Mouse (Mus musculus) heart, postnatal 10 days (tissue): ENCODE measurements at regions not wholly inside any gene's neighbourhood (a gene's known extent, or its start where the extent isn't known, plus 50 kb on each side); places are given as distances from the start of the nearest gene placed in this dataset.
"Not testable (repeated sequence)": the region's sequence is repeated elsewhere in the genome, so short reads cannot be mapped to it uniquely, and the experiment has no call there.

ENCODE experiments used
- DNase-seq, 2 experiments: peaks; one replicate each; pipeline ENCODE4 v3.0.0; 2021
- intact Hi-C: fragments of 180-260 bp; cut with DNase I; formaldehyde crosslinking; loops from one replicate; pipeline ENCODE4 v1.15.1; 2025

GRCm38 (mm10) chr2:116526203-116526602 is 352.3 kb upstream of the Tmco5 start:
- DNase-seq, intact Hi-C loops: not testable (repeated sequence)

GRCm38 (mm10) chr2:116536453-116536852 is 342.0 kb upstream of the Tmco5 start:
- DNase-seq = no peak
- intact Hi-C loops = no loop called here

GRCm38 (mm10) chr2:116559350-116559749 is 319.1 kb upstream of the Tmco5 start:
- DNase-seq = no peak
- intact Hi-C loops = no loop called here

GRCm38 (mm10) chr2:116583989-116584388 is 294.5 kb upstream of the Tmco5 start:
- intact Hi-C loops = no loop called here
- no peak for DNase-seq

DNA sequence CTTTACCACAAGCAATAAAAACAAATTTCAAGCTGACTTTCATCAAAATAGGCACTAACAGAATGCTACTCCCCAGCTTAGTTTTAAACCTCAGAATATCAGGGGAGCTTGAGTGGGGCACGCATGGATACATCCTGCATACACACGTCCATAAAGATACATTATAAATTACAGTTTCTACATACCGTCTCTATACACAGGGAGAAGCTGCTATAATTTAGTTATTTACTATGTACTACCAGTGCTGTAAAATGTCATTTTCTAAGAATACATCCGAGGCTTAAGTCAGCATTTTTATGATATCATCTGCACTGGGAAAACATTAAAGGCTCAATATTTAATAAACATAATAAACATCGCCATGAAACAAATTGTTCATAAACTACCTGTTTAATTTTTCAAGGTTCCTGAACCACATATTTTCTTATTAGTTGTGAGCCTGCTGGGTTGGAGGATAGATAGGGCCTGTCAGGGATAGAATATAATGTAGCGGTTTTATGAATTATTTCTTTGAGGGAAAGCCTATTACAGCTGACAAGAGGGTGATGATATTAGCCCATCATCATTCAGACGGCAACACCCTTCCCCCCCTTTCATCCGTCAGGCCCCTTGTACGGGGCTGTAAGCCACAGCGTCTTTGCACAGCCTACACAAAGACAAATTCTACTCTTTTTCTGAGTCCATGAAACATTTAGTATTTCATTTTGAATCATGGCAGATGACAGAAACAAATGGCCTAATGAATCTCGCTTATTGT is 292.1 kb upstream of the Tmco5 start:
- intact Hi-C loops = no loop called here
- no peak for DNase-seq

- intact Hi-C loops = no loop called here
Observed at GRCm38 (mm10) chr2:116605869-116606268, 272.6 kb upstream of the Tmco5 start.

DNA sequence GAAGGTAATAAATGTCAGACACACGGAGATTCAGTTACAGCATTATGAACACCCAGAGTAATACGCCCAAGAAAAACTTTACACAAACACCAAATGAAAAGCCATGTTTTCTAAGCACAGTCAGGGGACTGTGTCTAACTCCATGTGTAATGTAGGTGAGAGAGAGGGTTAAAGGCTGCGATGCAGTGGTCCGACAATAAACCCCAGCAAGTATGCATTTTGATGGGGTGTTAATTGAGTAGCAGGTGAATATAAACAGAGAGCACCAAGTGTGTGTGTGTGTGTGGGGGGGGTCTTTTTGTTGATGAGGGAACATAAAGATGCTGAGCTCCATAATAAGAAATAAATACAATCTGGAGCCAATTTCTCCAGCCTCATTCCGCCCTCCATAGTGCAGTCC is 238.6 kb upstream of the Tmco5 start:
- intact Hi-C loops = no loop called here
- DNase-seq = no peak

More at GRCm38 (mm10) chr2:116605869-116606268, 272.6 kb upstream of the Tmco5 start:
- DNase-seq = no peak

GRCm38 (mm10) chr2:116652106-116652505 is 226.4 kb upstream of the Tmco5 start:
- peak in 1 of 2 experiments; percentile 5 for DNase-seq
- intact Hi-C loops = no loop called here

DNA sequence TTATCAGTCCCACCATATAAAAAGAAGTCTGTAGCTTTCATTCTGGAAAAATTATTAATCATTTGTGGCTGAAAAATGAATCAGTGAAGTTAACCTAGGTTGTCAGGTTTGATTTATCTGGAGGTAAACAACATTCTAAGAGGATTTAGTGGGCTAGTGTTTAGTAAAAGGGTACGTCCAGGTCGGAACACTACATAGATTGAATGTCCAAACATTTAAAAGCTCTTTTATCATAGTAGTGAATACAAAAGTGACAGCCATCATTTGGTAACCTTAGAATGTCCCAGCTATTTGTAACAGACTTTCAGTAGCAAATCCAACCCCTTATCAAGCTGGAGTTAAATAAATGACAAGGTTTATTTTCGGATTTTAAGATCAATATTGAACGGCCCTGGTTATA is 192.7 kb upstream of the Tmco5 start:
- no peak for DNase-seq

DNA sequence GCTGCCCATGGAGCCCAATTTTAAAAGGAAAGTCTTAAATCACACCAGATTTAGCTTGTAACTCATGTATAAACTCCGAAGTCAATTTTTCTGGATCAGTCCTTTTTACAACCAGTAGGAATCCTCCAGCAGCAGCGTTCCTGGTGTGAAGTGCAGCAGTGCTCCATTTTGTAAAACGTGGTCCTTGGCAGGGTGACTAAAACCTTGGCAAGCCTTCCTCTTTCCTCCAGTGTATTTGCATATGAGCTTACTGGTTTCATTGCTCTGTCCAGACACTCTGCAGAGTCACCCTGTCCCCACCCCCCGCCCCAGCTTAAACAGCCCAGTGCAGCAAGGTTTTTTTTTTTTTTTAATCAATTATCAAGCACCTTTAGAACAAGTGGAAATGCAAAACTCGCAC is 180.9 kb upstream of the Tmco5 start:
- intact Hi-C loops = no loop called here
- DNase-seq = no peak

More for the DNA sequence above, 192.7 kb upstream of the Tmco5 start:
- intact Hi-C loops = no loop called here

DNA sequence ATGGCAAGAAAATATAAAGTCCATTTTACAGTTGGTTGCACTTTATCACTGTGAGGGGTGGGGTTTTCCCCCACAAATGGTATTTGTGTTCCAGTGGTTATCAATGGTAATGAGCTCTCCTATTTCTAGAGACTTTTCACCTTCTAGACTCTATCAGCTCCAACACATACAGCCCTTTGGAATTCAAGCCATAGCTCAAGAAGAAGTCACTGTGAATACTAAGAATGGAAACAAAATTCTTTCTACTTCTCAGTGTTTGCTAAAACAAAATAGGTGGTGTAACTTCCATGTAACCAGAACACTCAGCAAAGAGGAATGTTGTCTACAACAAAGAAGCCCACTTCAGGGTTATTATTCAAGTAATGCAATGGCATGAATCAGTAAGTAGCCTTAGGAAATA is 173.8 kb upstream of the Tmco5 start:
- no peak for DNase-seq
- intact Hi-C loops = no loop called here

DNA sequence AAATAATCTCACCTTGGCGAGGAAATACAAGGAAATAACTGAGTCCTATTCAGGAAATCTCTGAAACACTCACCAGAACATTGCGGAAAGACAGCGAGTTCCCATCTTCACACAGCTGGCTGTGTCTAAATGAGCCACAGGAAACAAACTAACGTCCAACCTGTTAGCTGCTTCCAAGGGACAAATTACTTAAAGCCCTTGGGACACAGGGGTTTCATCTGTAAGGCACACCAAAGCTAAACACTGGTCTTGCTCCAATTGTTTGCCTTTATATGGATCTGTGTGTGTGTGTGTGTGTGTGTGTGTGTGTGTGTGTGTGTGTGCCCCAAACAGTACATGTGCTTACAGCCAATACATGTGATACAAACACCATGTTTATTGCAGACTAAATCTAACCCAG is 168.9 kb upstream of the Tmco5 start:
- DNase-seq = no peak
- intact Hi-C loops = no loop called here

DNA sequence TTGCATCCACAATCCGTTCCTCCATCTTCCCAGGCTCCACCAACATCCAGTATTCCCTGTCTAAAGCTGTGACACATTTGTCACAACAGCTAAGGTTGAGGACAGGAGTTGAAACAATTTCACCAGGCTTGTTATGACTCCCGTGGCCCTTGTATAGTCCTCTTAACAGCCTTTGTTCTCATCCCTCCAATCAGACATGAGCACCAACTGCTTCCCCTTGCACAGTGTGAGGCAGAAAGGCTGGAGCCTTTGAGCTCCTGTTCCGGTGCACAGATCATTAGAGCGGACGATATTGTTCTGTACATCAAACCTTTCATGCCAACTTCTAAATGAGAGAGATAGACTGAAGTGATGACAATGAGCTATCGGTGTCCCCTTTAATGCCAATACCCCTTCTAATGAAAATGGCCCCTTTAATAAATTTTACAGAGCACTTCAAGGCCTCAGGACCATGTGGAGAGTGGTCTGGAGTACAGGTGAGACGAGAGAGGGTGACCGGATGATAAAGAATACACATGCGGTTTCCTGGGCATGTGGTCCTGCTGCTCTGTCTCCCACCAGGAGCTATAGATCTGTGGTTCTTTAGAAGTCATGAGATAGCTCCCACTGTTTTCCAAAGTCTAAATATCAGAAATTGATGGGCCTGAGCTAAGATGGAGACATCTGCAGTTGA is 161.8 kb upstream of the Tmco5 start:
- intact Hi-C loops = no loop called here
- DNase-seq = no peak

GRCm38 (mm10) chr2:116718637-116719036 is 159.9 kb upstream of the Tmco5 start:
- intact Hi-C loops = no loop called here

DNA sequence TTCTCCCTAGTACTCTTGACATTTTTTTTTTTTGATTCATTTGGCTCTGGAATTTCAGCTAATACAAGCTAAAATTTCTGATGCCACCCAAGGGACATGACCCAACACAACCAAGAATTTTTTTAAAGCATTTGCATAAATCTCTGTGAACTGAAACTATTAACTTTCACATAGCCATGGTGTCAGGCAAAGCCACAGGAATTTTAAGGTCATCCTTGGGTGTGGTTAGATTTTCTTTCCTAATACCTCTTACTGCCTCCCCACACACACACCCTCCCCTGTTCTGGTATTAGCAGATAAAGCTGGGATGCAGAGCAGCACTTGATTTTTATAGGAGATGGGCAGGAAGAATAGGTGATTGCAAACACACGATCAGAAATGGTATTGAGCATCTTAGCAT is 150.9 kb upstream of the Tmco5 start:
- DNase-seq = no peak
- intact Hi-C loops = no loop called here

More at GRCm38 (mm10) chr2:116718637-116719036, 159.9 kb upstream of the Tmco5 start:
- no peak for DNase-seq

- DNase-seq = peak; percentile 82
- intact Hi-C loops = no loop called here
Observed at GRCm38 (mm10) chr2:116735702-116736101, 142.8 kb upstream of the Tmco5 start.

DNA sequence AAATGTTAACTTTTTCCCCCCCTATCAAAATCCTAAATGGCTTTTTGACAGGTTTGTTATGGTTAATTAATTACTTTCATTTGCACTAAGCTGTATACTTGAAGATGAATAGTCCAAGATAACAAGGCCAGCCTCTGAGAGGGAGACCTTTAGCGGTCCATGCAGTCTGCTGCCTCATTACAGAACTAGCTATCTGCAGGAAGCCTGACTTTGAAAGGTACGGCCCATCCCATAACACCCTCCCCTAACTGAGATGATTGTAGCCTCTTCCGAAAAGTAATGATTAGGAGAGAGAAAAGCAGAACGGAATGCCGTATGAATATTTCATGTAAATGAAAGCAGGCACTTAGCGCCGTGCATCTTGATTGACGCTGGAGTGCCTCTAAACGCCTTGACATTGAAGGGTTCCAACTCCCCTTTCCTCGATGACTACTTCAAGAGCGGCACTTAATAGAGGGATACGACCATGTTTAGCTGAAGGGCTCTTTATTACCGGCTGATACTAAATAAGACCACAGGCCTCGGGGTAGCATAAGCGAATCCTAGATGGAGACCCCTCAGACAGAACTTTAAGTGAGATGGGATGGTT is 109.9 kb upstream of the Tmco5 start:
- no peak for DNase-seq
- intact Hi-C loops = no loop called here

- peak in 1 of 2 experiments; percentile 10 for DNase-seq
- intact Hi-C loops = no loop called here
Observed at GRCm38 (mm10) chr2:116769186-116769585, 109.3 kb upstream of the Tmco5 start.

DNA sequence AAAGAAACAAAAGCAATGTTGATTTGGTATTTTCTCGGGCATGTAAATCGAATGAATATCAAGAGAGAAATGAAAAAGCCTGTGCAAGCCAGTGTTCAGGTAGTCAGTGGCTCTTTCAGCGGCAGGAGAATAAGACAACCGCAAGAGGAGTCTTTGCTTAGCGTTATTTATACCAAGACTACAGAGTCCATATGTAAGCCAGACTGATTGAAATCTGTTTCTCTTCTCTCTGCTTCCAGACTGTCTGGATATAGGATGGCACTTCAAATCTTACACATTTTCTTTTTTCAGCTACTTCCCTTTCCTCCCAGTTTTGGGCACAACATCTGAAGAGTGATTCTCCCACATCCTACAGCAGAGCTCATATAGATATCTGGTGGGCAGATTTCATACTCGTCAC is 105.9 kb upstream of the Tmco5 start:
- intact Hi-C loops = no loop called here

DNA sequence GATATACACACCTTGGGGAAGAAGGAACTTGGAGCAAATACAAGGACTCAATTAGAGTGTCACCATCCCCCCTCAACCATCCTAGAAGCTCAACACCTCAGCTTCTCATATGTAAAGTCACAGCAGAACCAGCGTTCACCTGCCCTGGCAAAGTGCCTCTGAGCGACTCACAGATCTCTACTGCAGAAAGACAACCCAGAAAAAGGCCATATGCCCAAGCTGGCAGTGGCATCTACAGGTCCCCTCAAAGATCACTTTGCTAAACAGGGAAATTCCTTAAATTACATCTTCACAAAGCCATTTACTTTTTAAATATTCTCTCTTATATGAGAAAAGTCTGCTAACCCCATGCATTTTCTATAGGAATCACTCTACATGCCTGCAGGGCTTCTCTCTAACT is 78.3 kb upstream of the Tmco5 start:
- no peak for DNase-seq
- intact Hi-C loops = no loop called here

More for the DNA sequence above, 105.9 kb upstream of the Tmco5 start:
- DNase-seq = no peak

GRCm38 (mm10) chr2:116801578-116801977 is 76.9 kb upstream of the Tmco5 start:
- DNase-seq = no peak
- intact Hi-C loops = no loop called here

DNA sequence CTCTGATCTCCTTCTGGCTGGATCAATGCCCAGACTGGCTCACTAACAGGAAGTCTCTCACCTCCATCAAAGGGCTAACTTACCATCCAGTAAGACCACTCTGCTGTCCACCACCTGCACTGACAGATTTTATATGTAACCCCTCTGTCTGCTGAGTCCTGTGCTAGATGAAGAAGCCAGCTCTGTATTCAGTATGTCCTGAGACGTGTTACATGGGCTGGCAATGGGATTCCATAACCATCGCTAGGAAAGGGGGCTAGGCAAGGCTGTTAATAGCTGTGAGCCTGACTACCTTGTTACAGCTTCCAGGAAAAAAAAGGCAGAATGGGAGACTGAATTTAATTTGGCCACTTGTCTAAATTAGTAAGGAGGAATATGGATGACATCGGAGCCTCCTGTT is 71.3 kb upstream of the Tmco5 start:
- intact Hi-C loops = no loop called here
- DNase-seq = no peak
